Mouse (Mus musculus) olfactory bulb, adult 2 months (tissue): ENCODE data around the gene Rnf212b. TPM values are rescaled to one million over a fixed set of nuclear protein-coding genes. Genes with fewer than 3 reads are reported as not detected.

ENCODE experiments used
- H3K27ac ChIP-seq: fragments of 200-500 bp; 2 replicates; pipeline ENCODE4 v1.5.1; 2012; ENCODE audit warnings: low read depth, low read length; ENCODE audit not compliant: insufficient read depth
- H3K4me1 ChIP-seq: fragments of 200-500 bp; 2 replicates; pipeline ENCODE4 v1.6.1; 2012; ENCODE audit warnings: low read length; ENCODE audit not compliant: control insufficient read depth, insufficient read depth
- H3K4me3 ChIP-seq: fragments of 200-500 bp; 2 replicates; pipeline ENCODE4 v1.5.1; 2012; ENCODE audit warnings: mild to moderate bottlenecking, low read depth, low read length, moderate library complexity; ENCODE audit not compliant: insufficient read depth
- CTCF ChIP-seq: fragments of 200-500 bp; IDR thresholded peaks from 2 replicates; pipeline ENCODE4 v1.5.1; 2012; ENCODE audit warnings: low read depth, mild to moderate bottlenecking, low read length, moderate library complexity; ENCODE audit not compliant: insufficient read depth
- POLR2A ChIP-seq: fragments of 200-500 bp; IDR thresholded peaks from 2 replicates; pipeline ENCODE4 v1.6.1; 2012; ENCODE audit warnings: mild to moderate bottlenecking, low read depth, low read length, moderate library complexity; ENCODE audit not compliant: insufficient read depth
- WGBS: fragments of 180-500 bp; shearing (Covaris S2); methylation state at CpG from one replicate; pipeline ENCODE4 v1.1.7; 2018; 5-methylcytosine and 5-hydroxymethylcytosine counted together
- polyA plus RNA-seq: library from polyadenylated mRNA; stranded (reverse); fragments of >200 nt; gene quantifications from 2 replicates; pipeline ENCODE4 v1.2.4, GENCODE M21; 2012; ENCODE audit warnings: low replicate concordance; ENCODE audit not compliant: missing spikeins, insufficient read depth, insufficient read length

Rnf212b gene
- polyA plus RNA-seq, 1 experiment, result not detected

GRCm38 (mm10) chr14:54897445-54897844 lies 83.5 kb downstream of the Rnf212b start:
- Histone ChIP-seq H3K4me1 (no peaks in the 10 kb centered on the region), H3K4me3 (no peak overlapping the region), H3K27ac (no peak overlapping the region)
- 41% methylated on average over 2 of the region's 2 CpGs for WGBS
- TF ChIP-seq POLR2A (no peak), CTCF (no peak)

DNA sequence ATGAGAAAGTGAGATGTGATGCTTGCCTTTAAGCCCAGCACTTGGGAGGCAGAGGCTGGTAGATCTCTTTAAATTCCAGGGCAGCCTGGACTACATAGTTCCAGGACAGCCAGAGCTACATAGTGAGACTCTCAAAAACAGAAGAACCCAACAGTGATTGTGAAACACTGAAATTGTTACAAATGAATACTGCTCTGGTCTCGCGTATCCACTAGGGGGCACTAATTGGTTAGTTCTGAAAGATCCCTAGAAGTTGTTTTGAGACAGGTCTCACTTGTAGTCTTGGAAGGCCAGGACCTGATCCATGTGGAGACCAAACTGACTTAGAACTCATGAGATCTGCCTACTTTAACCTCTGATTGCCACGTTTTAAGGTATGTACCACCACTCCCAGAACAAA lies 86.4 kb downstream of the Rnf212b start:
- no peak overlapping the region for H3K4me3 ChIP-seq
- no peak overlapping the region for H3K27ac ChIP-seq
- 2% methylated on average over 3 of the region's 3 CpGs for WGBS

DNA sequence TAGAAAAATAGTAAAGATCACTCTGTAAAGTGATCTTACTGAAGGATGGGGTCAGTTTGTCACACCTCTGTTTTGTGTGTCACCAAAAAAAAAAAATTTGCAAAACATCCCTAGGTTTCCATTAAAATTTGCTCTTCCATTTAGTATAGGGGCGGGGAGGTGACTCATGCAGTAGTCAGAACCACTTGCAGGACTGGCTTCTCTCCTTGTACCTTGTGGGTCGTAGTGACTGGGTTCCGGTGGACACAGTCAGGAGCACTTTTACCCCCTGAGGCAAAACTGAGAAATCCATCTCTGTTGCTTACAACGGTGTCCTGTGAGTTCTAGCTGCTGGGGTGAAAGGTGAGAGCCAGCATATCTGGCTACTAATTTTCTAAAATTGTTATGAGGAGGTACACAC lies 89.7 kb downstream of the Rnf212b start:
- TF ChIP-seq POLR2A (no peak), CTCF (no peak)
- peaks cover 13% of the 10 kb centered on the region; the same call in 1 of the 2 replicates for H3K4me1 ChIP-seq
- WGBS, result 63% methylated on average over 4 of the region's 4 CpGs
- H3K27ac ChIP-seq, result no peak overlapping the region
- no peak overlapping the region for H3K4me3 ChIP-seq

More for the DNA sequence above, 86.4 kb downstream of the Rnf212b start:
- H3K4me1 ChIP-seq, result no peaks in the 10 kb centered on the region; the same call in 1 of the 2 replicates
- TF ChIP-seq CTCF, result no peak
- TF ChIP-seq POLR2A, result no peak

Other genes with a start within 250 kb of the Rnf212b start
- gene Ajuba, start 236.6 kb upstream of the Rnf212b start, polyA plus RNA-seq, result not detected in 2 replicates
- not detected in 2 replicates for gene 4931414P19Rik, start 208.1 kb upstream of the Rnf212b start, polyA plus RNA-seq
- gene Psmb5, start 196.1 kb upstream of the Rnf212b start, polyA plus RNA-seq, result not detected in 2 replicates
- not detected in 2 replicates for gene Psmb11, start 192.7 kb upstream of the Rnf212b start, polyA plus RNA-seq
- gene Gm17606, start 173.2 kb upstream of the Rnf212b start, polyA plus RNA-seq, result not detected in 2 replicates
- not detected in 2 replicates for gene Cdh24, start 172.8 kb upstream of the Rnf212b start, polyA plus RNA-seq
- not detected in 2 replicates for gene 1700123O20Rik, start 127.9 kb upstream of the Rnf212b start, polyA plus RNA-seq
- 835 TPM in 1 of 2 replicates, not detected in the other for gene Acin1, start 127.2 kb upstream of the Rnf212b start, polyA plus RNA-seq
- gene Gm29776, start 115.3 kb upstream of the Rnf212b start, polyA plus RNA-seq, result not detected in 2 replicates
- gene Cebpe, start 102.0 kb upstream of the Rnf212b start, polyA plus RNA-seq, result not detected in 2 replicates
- gene Slc7a8, start 32.2 kb upstream of the Rnf212b start, polyA plus RNA-seq, result not detected in 2 replicates
- gene Homez, start 56.8 kb downstream of the Rnf212b start, polyA plus RNA-seq, result not detected in 2 replicates
- not detected in 2 replicates for gene Ppp1r3e, start 63.4 kb downstream of the Rnf212b start, polyA plus RNA-seq
- gene Bcl2l2, start 69.2 kb downstream of the Rnf212b start, polyA plus RNA-seq, result 145 TPM in 1 of 2 replicates, not detected in the other
- not detected in 2 replicates for gene Gm20521, start 69.3 kb downstream of the Rnf212b start, polyA plus RNA-seq
- gene Pabpn1, start 78.4 kb downstream of the Rnf212b start, polyA plus RNA-seq, result not detected in 2 replicates
- 220 TPM in 1 of 2 replicates, not detected in the other for gene Slc22a17, start 99.0 kb downstream of the Rnf212b start, polyA plus RNA-seq
- gene Efs, start 112.0 kb downstream of the Rnf212b start, polyA plus RNA-seq, result not detected in 2 replicates
- not detected in 2 replicates for gene Il25, start 118.6 kb downstream of the Rnf212b start, polyA plus RNA-seq
- not detected in 2 replicates for gene Cmtm5, start 122.1 kb downstream of the Rnf212b start, polyA plus RNA-seq
- not detected in 2 replicates for gene Myh6, start 152.8 kb downstream of the Rnf212b start, polyA plus RNA-seq
- gene Gm17428, start 162.8 kb downstream of the Rnf212b start, polyA plus RNA-seq, result not detected in 2 replicates
- not detected in 2 replicates for gene Myh7, start 180.5 kb downstream of the Rnf212b start, polyA plus RNA-seq
- gene Ngdn, start 201.3 kb downstream of the Rnf212b start, polyA plus RNA-seq, result not detected in 2 replicates